In genomic region chr5:89128210-89128609, GRCm38 (mm10) we compare ENCODE assay signal across 30 mouse cellular contexts.
DNase-seq lines count a peak whose midpoint lies in the region; ATAC-seq and TF ChIP-seq lines count a peak whose summit lies in the region.
"Had no signal": no experiment of that assay in that cellular context is flagged by ENCODE, and none has a peak within 500 bp of the region (broad histone marks: within the 10 kb centered on the region; RNA-seq: fewer than 3 reads in every experiment).

No protein-coding gene starts in this region.

- H3K4me3 ChIP-seq in forebrain, postnatal 0 days (ENCODE audit: low read depth, low read length): no peak overlapping the region
- H3K4me3 ChIP-seq in forebrain, embryonic 13.5 days: no peak overlapping the region
- no peak overlapping the region for H3K4me3 ChIP-seq in midbrain, embryonic 11.5 days (ENCODE audit: low read depth, low read length)
- H3K4me3 ChIP-seq in midbrain, embryonic 10.5 days: no peak overlapping the region
- H3K4me3 ChIP-seq in liver, postnatal 0 days (ENCODE audit: low read depth, low read length): no peak overlapping the region
- H3K4me3 ChIP-seq: embryonic facial prominence, embryonic 13.5 days; embryonic facial prominence, embryonic 15.5 days; erythroblast, embryonic 14.5 days; forebrain, embryonic 10.5 days; forebrain, embryonic 12.5 days; forebrain, embryonic 15.5 days had no signal

- no peaks in the 10 kb centered on the region for H3K36me3 ChIP-seq in forebrain, postnatal 0 days (ENCODE audit: insufficient read depth)
- no peaks in the 10 kb centered on the region for H3K36me3 ChIP-seq in forebrain, embryonic 13.5 days (ENCODE audit: poor library complexity, severe bottlenecking)
- H3K36me3 ChIP-seq in midbrain, embryonic 11.5 days (ENCODE audit: control insufficient read depth, insufficient read depth, low read length): no peaks in the 10 kb centered on the region
- H3K36me3 ChIP-seq in midbrain, embryonic 10.5 days: no peaks in the 10 kb centered on the region
- H3K36me3 ChIP-seq in liver, postnatal 0 days (replicated peaks; ENCODE audit: insufficient read depth, low read length): no peaks in the 10 kb centered on the region
- H3K36me3 ChIP-seq: embryonic facial prominence, embryonic 13.5 days; embryonic facial prominence, embryonic 15.5 days; forebrain, embryonic 10.5 days; forebrain, embryonic 12.5 days; forebrain, embryonic 15.5 days; G1E had no signal

- no peak overlapping the region for H3K9ac ChIP-seq in forebrain, postnatal 0 days
- H3K9ac ChIP-seq in forebrain, embryonic 13.5 days: no peak overlapping the region
- H3K9ac ChIP-seq in midbrain, embryonic 11.5 days (ENCODE audit: low read length): no peak overlapping the region
- H3K9ac ChIP-seq in liver, postnatal 0 days (replicated peaks): no peak overlapping the region
- H3K9ac ChIP-seq: embryonic facial prominence, embryonic 13.5 days; embryonic facial prominence, embryonic 15.5 days; forebrain, embryonic 12.5 days; forebrain, embryonic 15.5 days had no signal

- no peak for DNase-seq in forebrain, postnatal 0 days
- DNase-seq in layer of hippocampus, adult 9-11 months: peak; percentile 21
- DNase-seq in layer of hippocampus, adult 8-10 months (ENCODE audit: low spot score in 2 of 2): no peak
- peak; percentile 57 for DNase-seq in midbrain, embryonic 11.5 days (ENCODE audit: low spot score, missing footprints)
- DNase-seq in midbrain, embryonic 10.5 days (ENCODE audit: low spot score): no peak
- DNase-seq in brain, adult 2 months (ENCODE audit: low read depth, low spot score): peak; percentile 72
- no peak for DNase-seq in liver, postnatal 0 days
- DNase-seq: adrenal gland, adult 8-10 months; adrenal gland, postnatal 14 days; adrenal gland, postnatal 36 days; B cell, adult 2 months; cerebellum, adult 11 months; cerebellum, adult 18-20 months; cerebellum, adult 8-10 months; cerebellum, adult 9-11 months; cerebellum, postnatal 14 days; cerebellum, postnatal 36 days; embryo, embryonic 11 days had no signal

- 83% methylated on average over 6 of the region's 6 CpGs for WGBS in forebrain, postnatal 0 days
- 86% methylated on average over 6 of the region's 6 CpGs for WGBS in forebrain, embryonic 13.5 days
- 86% methylated on average over 6 of the region's 6 CpGs for WGBS in midbrain, embryonic 11.5 days
- 91% methylated on average over 6 of the region's 6 CpGs for WGBS in midbrain, embryonic 10.5 days
- WGBS in liver, postnatal 0 days (ENCODE audit: insufficient replicate concordance): 75% methylated on average over 6 of the region's 6 CpGs

- no peaks in the 10 kb centered on the region for H3K27me3 ChIP-seq in forebrain, postnatal 0 days (ENCODE audit: insufficient read depth, low read length)
- H3K27me3 ChIP-seq in forebrain, embryonic 13.5 days: no peaks in the 10 kb centered on the region
- no peaks in the 10 kb centered on the region for H3K27me3 ChIP-seq in midbrain, embryonic 11.5 days (ENCODE audit: control insufficient read depth, insufficient read depth, low read length)
- H3K27me3 ChIP-seq in midbrain, embryonic 10.5 days (ENCODE audit: low read depth, poor library complexity, severe bottlenecking): no peaks in the 10 kb centered on the region
- no peaks in the 10 kb centered on the region for H3K27me3 ChIP-seq in liver, postnatal 0 days (ENCODE audit: insufficient read depth, low read length)
- H3K27me3 ChIP-seq: CH12.LX; embryonic facial prominence, embryonic 13.5 days; embryonic facial prominence, embryonic 15.5 days; forebrain, embryonic 12.5 days; forebrain, embryonic 15.5 days; Patski had no signal

- TF ChIP-seq EP300 in liver, postnatal 0 days (IDR thresholded peaks at IDR 0.05; ENCODE audit: low read depth): no peak

- H3K4me1 ChIP-seq in forebrain, postnatal 0 days (ENCODE audit: insufficient read depth): no peaks in the 10 kb centered on the region
- H3K4me1 ChIP-seq in forebrain, embryonic 13.5 days: no peaks in the 10 kb centered on the region
- no peaks in the 10 kb centered on the region for H3K4me1 ChIP-seq in midbrain, embryonic 11.5 days (ENCODE audit: control insufficient read depth, insufficient read depth, low read length)
- no peaks in the 10 kb centered on the region for H3K4me1 ChIP-seq in midbrain, embryonic 10.5 days
- H3K4me1 ChIP-seq in liver, postnatal 0 days (ENCODE audit: insufficient read depth): no peaks in the 10 kb centered on the region
- H3K4me1 ChIP-seq: embryonic facial prominence, embryonic 13.5 days; embryonic facial prominence, embryonic 15.5 days; forebrain, embryonic 10.5 days; forebrain, embryonic 12.5 days; forebrain, embryonic 15.5 days had no signal

- H3K9me3 ChIP-seq in forebrain, postnatal 0 days (ENCODE audit: low read length): no peaks in the 10 kb centered on the region
- no peaks in the 10 kb centered on the region for H3K9me3 ChIP-seq in forebrain, embryonic 13.5 days (replicated peaks)
- H3K9me3 ChIP-seq in midbrain, embryonic 11.5 days (ENCODE audit: control insufficient read depth, low read length): no peaks in the 10 kb centered on the region
- no peaks in the 10 kb centered on the region for H3K9me3 ChIP-seq in midbrain, embryonic 10.5 days (replicated peaks)
- no peaks in the 10 kb centered on the region for H3K9me3 ChIP-seq in liver, postnatal 0 days (ENCODE audit: low read length)
- H3K9me3 ChIP-seq: embryonic facial prominence, embryonic 13.5 days; embryonic facial prominence, embryonic 15.5 days; forebrain, embryonic 10.5 days; forebrain, embryonic 12.5 days; forebrain, embryonic 15.5 days had no signal

- H3K4me2 ChIP-seq in forebrain, postnatal 0 days (ENCODE audit: low read depth): no peak overlapping the region
- no peak overlapping the region for H3K4me2 ChIP-seq in forebrain, embryonic 13.5 days
- H3K4me2 ChIP-seq in midbrain, embryonic 11.5 days: no peak overlapping the region
- no peak overlapping the region for H3K4me2 ChIP-seq in liver, postnatal 0 days (ENCODE audit: low read depth, low read length)
- H3K4me2 ChIP-seq: embryonic facial prominence, embryonic 13.5 days; embryonic facial prominence, embryonic 15.5 days; forebrain, embryonic 12.5 days; forebrain, embryonic 15.5 days had no signal

- H3K27ac ChIP-seq in forebrain, postnatal 0 days (ENCODE audit: low read depth, low read length): no peak overlapping the region
- H3K27ac ChIP-seq in forebrain, embryonic 13.5 days: no peak overlapping the region
- no peak overlapping the region for H3K27ac ChIP-seq in midbrain, embryonic 11.5 days (ENCODE audit: low read depth, low read length)
- H3K27ac ChIP-seq in midbrain, embryonic 10.5 days (replicated peaks): no peak overlapping the region
- no peak overlapping the region for H3K27ac ChIP-seq in liver, postnatal 0 days (ENCODE audit: low read depth)
- H3K27ac ChIP-seq: embryonic facial prominence, embryonic 13.5 days; embryonic facial prominence, embryonic 15.5 days; forebrain, embryonic 10.5 days; forebrain, embryonic 12.5 days; forebrain, embryonic 15.5 days had no signal

- no peak for TF ChIP-seq CTCF in forebrain, postnatal 0 days (IDR thresholded peaks at IDR 0.05; ENCODE audit: low read depth)
- no peak for TF ChIP-seq CTCF in liver, postnatal 0 days (IDR thresholded peaks at IDR 0.05; ENCODE audit: low read depth)

- peak; percentile 16; the same call in 1 of the 2 replicates for ATAC-seq in forebrain, postnatal 0 days
- no peak for ATAC-seq in forebrain, embryonic 13.5 days
- ATAC-seq in midbrain, embryonic 11.5 days (ENCODE audit: low FRiP score): no peak
- ATAC-seq in liver, postnatal 0 days: no peak
- ATAC-seq: activated CD4-positive, CD25-positive, alpha-beta regulatory T cell, adult 4 months; CD4-positive, CD25-positive, alpha-beta regulatory T cell, adult 4 months; forebrain, embryonic 15.5 days; Patski had no signal

Comparison
In these comparisons a context has a peak if more than half of its experiments do, and no peak if none do; other contexts are left out.
1. DNase-seq: peak in layer of hippocampus, adult 9-11 months (single experiment), midbrain, embryonic 11.5 days (single experiment) and brain, adult 2 months (single experiment); none in forebrain, postnatal 0 days (single experiment), layer of hippocampus, adult 8-10 months (0 of 2), midbrain, embryonic 10.5 days (single experiment) and liver, postnatal 0 days (single experiment).